Mouse (Mus musculus) stomach, embryonic 15.5 days (tissue): Measurements from ENCODE around the gene Iffo2. TPM values are rescaled to one million over a fixed set of nuclear protein-coding genes. Genes with fewer than 3 reads are reported as not detected.

Experiments used
- ATAC-seq: fragments of 200-750 bp; cut with Nextera tagmentation; 2 replicates; pipeline ENCODE4 v1.8.0; 2017; ENCODE audit warnings: low read depth, moderate number of reproducible peaks, moderate TSS enrichment; ENCODE audit not compliant: insufficient read depth, low FRiP score
- H3K27ac ChIP-seq: fragments of 300-500 bp; sonication (generic); 2 replicates; pipeline ENCODE4 v1.5.1; 2015; ENCODE audit warnings: mild to moderate bottlenecking, inconsistent platforms
- H3K27me3 ChIP-seq: fragments of 300-500 bp; sonication (generic); replicated peaks from 2 replicates; pipeline ENCODE4 v1.6.1; 2015; ENCODE audit warnings: inconsistent platforms
- H3K36me3 ChIP-seq: fragments of 300-500 bp; sonication (generic); 2 replicates; pipeline ENCODE4 v1.6.1; 2015; ENCODE audit warnings: inconsistent platforms
- H3K4me1 ChIP-seq: fragments of 300-500 bp; sonication (generic); 2 replicates; pipeline ENCODE4 v1.6.1; 2015; ENCODE audit warnings: inconsistent platforms
- H3K4me2 ChIP-seq: fragments of 300-500 bp; sonication (generic); 2 replicates; pipeline ENCODE4 v1.6.1; 2015; ENCODE audit warnings: mild to moderate bottlenecking, inconsistent platforms
- H3K4me3 ChIP-seq: fragments of 300-500 bp; sonication (generic); replicated peaks from 2 replicates; pipeline ENCODE4 v1.5.1; 2015; ENCODE audit warnings: inconsistent platforms
- H3K9ac ChIP-seq: fragments of 300-500 bp; sonication (generic); 2 replicates; pipeline ENCODE4 v1.6.1; 2015; ENCODE audit warnings: inconsistent platforms
- H3K9me3 ChIP-seq: fragments of 300-500 bp; sonication (generic); 2 replicates; pipeline ENCODE4 v1.6.1; 2016; ENCODE audit warnings: inconsistent platforms
- WGBS: fragments of 180-500 bp; shearing (Covaris S2); methylation state at CpG from one replicate; pipeline ENCODE4 v1.1.7; 2015; 5-methylcytosine and 5-hydroxymethylcytosine counted together
- polyA plus RNA-seq: library from polyadenylated mRNA; unstranded; fragments of >200 nt; fragmentation: Nextera tagmentation; extraction: Ambion mirVana; gene quantifications from 2 replicates; pipeline ENCODE4 v1.2.1, GENCODE M21; 2015

The Iffo2 gene
- polyA plus RNA-seq, 1 experiment from 2014 or later, result 4.2 TPM

- Histone ChIP-seq H3K4me1 (0 out of 2 replicates have a peak, but pooled peaks cover 11% of the 10 kb centered on the region), H3K4me3 (peak overlapping the region; percentile 44), H3K27me3 (no peaks in the 10 kb centered on the region), H3K9ac (no peak overlapping the region), H3K9me3 (no peaks in the 10 kb centered on the region), H3K4me2 (peak overlapping the region; percentile 28), H3K27ac (peak overlapping the region; percentile 74), H3K36me3 (peaks cover 20% of the 10 kb centered on the region)
- no peak for ATAC-seq
- 50% methylated on average over 3 of the region's 3 CpGs for WGBS
Observed at GRCm38 (mm10) chr4:139617001-139617364, 86.6 kb downstream of the Iffo2 start.

- no peaks in the 10 kb centered on the region for H3K9me3 ChIP-seq
- 78% methylated on average over 6 of the region's 6 CpGs for WGBS
- H3K4me3 ChIP-seq, result no peak overlapping the region
- no peak overlapping the region for H3K9ac ChIP-seq
- H3K36me3 ChIP-seq, result peaks cover 2% of the 10 kb centered on the region; the same call in 1 of the 2 replicates
- ATAC-seq, result no peak
- H3K4me1 ChIP-seq, result peaks cover 27% of the 10 kb centered on the region
- H3K27me3 ChIP-seq, result no peaks in the 10 kb centered on the region
- no peak overlapping the region for H3K27ac ChIP-seq
- H3K4me2 ChIP-seq, result no peak overlapping the region
Observed at GRCm38 (mm10) chr4:139619765-139620164, 89.4 kb downstream of the Iffo2 start.

GRCm38 (mm10) chr4:139622373-139623282 lies 92.3 kb downstream of the Iffo2 start, which contains the start of gene Aldh4a1:
Gene Aldh4a1, plus strand, starts transcription at chr4:139622866.
- ATAC-seq, result peak; percentile 100
- H3K4me2 ChIP-seq, result peak within 1 kb of the TSS; percentile 90
- peak within 1 kb of the TSS; percentile 85 for H3K27ac ChIP-seq
- peak within 1 kb of the TSS; percentile 77 for H3K9ac ChIP-seq
- H3K27me3 ChIP-seq, result no peaks in the 10 kb centered on the region
- no peaks in the 10 kb centered on the region for H3K36me3 ChIP-seq
- peak within 1 kb of the TSS; percentile 69 for H3K4me3 ChIP-seq
- no peaks in the 10 kb centered on the region for H3K9me3 ChIP-seq
- H3K4me1 ChIP-seq, result peaks cover 25% of the 10 kb centered on the region
- under 1% methylated on average over 34 of the region's 38 CpGs for WGBS

GRCm38 (mm10) chr4:139623434-139624115 lies 93.2 kb downstream of the Iffo2 start:
- Histone ChIP-seq H3K9me3 (no peaks in the 10 kb centered on the region), H3K36me3 (no peaks in the 10 kb centered on the region), H3K27ac (no peak overlapping the region; the same call in 1 of the 2 replicates), H3K4me2 (peak overlapping the region; percentile 90), H3K4me3 (peak overlapping the region; percentile 69), H3K4me1 (peaks cover 25% of the 10 kb centered on the region), H3K9ac (peak overlapping the region; percentile 77; the same call in 1 of the 2 replicates), H3K27me3 (no peaks in the 10 kb centered on the region)
- ATAC-seq, result no peak
- 21% methylated on average over 21 of the region's 21 CpGs for WGBS

GRCm38 (mm10) chr4:139624116-139624489 lies 93.8 kb downstream of the Iffo2 start:
- H3K4me2 ChIP-seq, result peak overlapping the region; percentile 90
- no peaks in the 10 kb centered on the region for H3K9me3 ChIP-seq
- H3K4me1 ChIP-seq, result peaks cover 25% of the 10 kb centered on the region
- WGBS, result 49% methylated on average over 5 of the region's 5 CpGs
- no peak for ATAC-seq
- no peak overlapping the region for H3K9ac ChIP-seq
- no peak overlapping the region for H3K27ac ChIP-seq
- H3K36me3 ChIP-seq, result no peaks in the 10 kb centered on the region
- no peaks in the 10 kb centered on the region for H3K27me3 ChIP-seq
- H3K4me3 ChIP-seq, result peak overlapping the region; percentile 69

- no peaks in the 10 kb centered on the region for H3K9me3 ChIP-seq
- H3K4me1 ChIP-seq, result peaks cover 25% of the 10 kb centered on the region
- H3K27ac ChIP-seq, result 0 out of 2 replicates have a peak overlapping the region, but pooled peaks have one; percentile 0
- H3K4me2 ChIP-seq, result peak overlapping the region; percentile 90
- no peak for ATAC-seq
- H3K4me3 ChIP-seq, result peak overlapping the region; percentile 69; the same call in 1 of the 2 replicates
- no peaks in the 10 kb centered on the region for H3K36me3 ChIP-seq
- H3K27me3 ChIP-seq, result no peaks in the 10 kb centered on the region
- WGBS, result 59% methylated on average over 10 of the region's 10 CpGs
- no peak overlapping the region for H3K9ac ChIP-seq
Observed at GRCm38 (mm10) chr4:139624706-139625105, 94.4 kb downstream of the Iffo2 start.

- H3K27ac ChIP-seq, result no peak overlapping the region
- ATAC-seq, result no peak
- no peaks in the 10 kb centered on the region for H3K36me3 ChIP-seq
- H3K27me3 ChIP-seq, result no peaks in the 10 kb centered on the region
- H3K4me2 ChIP-seq, result no peak overlapping the region
- H3K9ac ChIP-seq, result no peak overlapping the region
- H3K4me1 ChIP-seq, result peaks cover 18% of the 10 kb centered on the region
- no peak overlapping the region for H3K4me3 ChIP-seq
- WGBS, result 90% methylated on average over 11 of the region's 11 CpGs
- no peaks in the 10 kb centered on the region for H3K9me3 ChIP-seq
Observed at GRCm38 (mm10) chr4:139627361-139627760, 97.0 kb downstream of the Iffo2 start.

GRCm38 (mm10) chr4:139630171-139630570 lies 99.8 kb downstream of the Iffo2 start:
- Histone ChIP-seq H3K27ac (no peak overlapping the region), H3K9ac (no peak overlapping the region), H3K9me3 (no peaks in the 10 kb centered on the region), H3K4me2 (no peak overlapping the region), H3K4me3 (no peak overlapping the region), H3K27me3 (no peaks in the 10 kb centered on the region), H3K36me3 (no peaks in the 10 kb centered on the region), H3K4me1 (peaks cover 3% of the 10 kb centered on the region; the same call in 1 of the 2 replicates)
- 64% methylated on average over 10 of the region's 10 CpGs for WGBS
- no peak for ATAC-seq

GRCm38 (mm10) chr4:139631141-139631540 lies 100.8 kb downstream of the Iffo2 start:
- no peak overlapping the region for H3K4me3 ChIP-seq
- H3K27ac ChIP-seq, result no peak overlapping the region
- no peaks in the 10 kb centered on the region for H3K27me3 ChIP-seq
- H3K9me3 ChIP-seq, result no peaks in the 10 kb centered on the region
- 56% methylated on average over 5 of the region's 5 CpGs for WGBS
- H3K4me2 ChIP-seq, result no peak overlapping the region
- H3K9ac ChIP-seq, result no peak overlapping the region
- no peaks in the 10 kb centered on the region for H3K4me1 ChIP-seq
- ATAC-seq, result no peak
- H3K36me3 ChIP-seq, result no peaks in the 10 kb centered on the region

- Histone ChIP-seq H3K36me3 (no peaks in the 10 kb centered on the region), H3K27me3 (no peaks in the 10 kb centered on the region), H3K4me1 (no peaks in the 10 kb centered on the region), H3K9me3 (no peaks in the 10 kb centered on the region), H3K4me2 (no peak overlapping the region), H3K27ac (no peak overlapping the region), H3K4me3 (no peak overlapping the region), H3K9ac (no peak overlapping the region)
- WGBS, result 87% methylated on average over 7 of the region's 7 CpGs
- ATAC-seq, result no peak
Observed at GRCm38 (mm10) chr4:139631569-139632253, 101.4 kb downstream of the Iffo2 start.

- H3K4me3 ChIP-seq, result no peak overlapping the region
- no peaks in the 10 kb centered on the region for H3K4me1 ChIP-seq
- H3K27ac ChIP-seq, result no peak overlapping the region
- H3K9me3 ChIP-seq, result no peaks in the 10 kb centered on the region
- no peak overlapping the region for H3K4me2 ChIP-seq
- H3K9ac ChIP-seq, result no peak overlapping the region
- no peaks in the 10 kb centered on the region for H3K27me3 ChIP-seq
- WGBS, result 76% methylated on average over 10 of the region's 10 CpGs
- no peaks in the 10 kb centered on the region for H3K36me3 ChIP-seq
- no peak for ATAC-seq
Observed at GRCm38 (mm10) chr4:139632254-139632580, 101.9 kb downstream of the Iffo2 start.
